Mouse (Mus musculus) heart, embryonic 10.5 days (tissue): ENCODE measurements at regions not wholly inside any gene's neighbourhood (a gene's known extent, or its start where the extent isn't known, plus 50 kb on each side); places are given as distances from the start of the nearest gene placed in this dataset.
A peak's percentile ranks its signal among the peaks of the same experiment; 100 is the strongest.

Source experiments
- DNase-seq: peaks from one replicate; pipeline ENCODE4 v3.0.0-alpha.2; 2017; ENCODE audit warnings: low spot score
- H3K27ac ChIP-seq: fragments of 300-500 bp; sonication (generic); 2 replicates; pipeline ENCODE4 v1.5.1; 2016; ENCODE audit warnings: mild to moderate bottlenecking
- H3K27me3 ChIP-seq: fragments of 300-500 bp; sonication (generic); 2 replicates; pipeline ENCODE4 v1.6.1; 2016; ENCODE audit warnings: mild to moderate bottlenecking; ENCODE audit not compliant: poor library complexity, insufficient read depth, severe bottlenecking
- H3K36me3 ChIP-seq: fragments of 300-500 bp; sonication (generic); 2 replicates; pipeline ENCODE4 v1.6.1; 2016; ENCODE audit warnings: mild to moderate bottlenecking, moderate library complexity
- H3K4me1 ChIP-seq: fragments of 300-500 bp; sonication (generic); 2 replicates; pipeline ENCODE4 v1.6.1; 2016; ENCODE audit warnings: mild to moderate bottlenecking
- H3K4me3 ChIP-seq: fragments of 300-500 bp; sonication (generic); 2 replicates; pipeline ENCODE4 v1.5.1; 2016; ENCODE audit warnings: mild to moderate bottlenecking, moderate library complexity
- H3K9me3 ChIP-seq: fragments of 300-500 bp; sonication (generic); 2 replicates; pipeline ENCODE4 v1.6.1; 2016; ENCODE audit warnings: mild to moderate bottlenecking, moderate library complexity
- WGBS: fragments of 180-500 bp; shearing (Covaris S2); methylation state at CpG from one replicate; pipeline ENCODE4 v1.1.7; 2016; 5-methylcytosine and 5-hydroxymethylcytosine counted together

GRCm38 (mm10) chr11:22622496-22622997 is 110.7 kb downstream of the Tmem17 start:
- H3K27me3 ChIP-seq: no peaks in the 10 kb centered on the region
- H3K4me1 ChIP-seq: peaks cover 15% of the 10 kb centered on the region
- no peaks in the 10 kb centered on the region for H3K36me3 ChIP-seq
- H3K9me3 ChIP-seq: no peaks in the 10 kb centered on the region
- WGBS: 69% methylated on average over 8 of the region's 8 CpGs
- no peak for DNase-seq
- no peak overlapping the region for H3K27ac ChIP-seq
- no peak overlapping the region for H3K4me3 ChIP-seq

GRCm38 (mm10) chr11:22626407-22626806 is 114.5 kb downstream of the Tmem17 start:
- no peak for DNase-seq
- Histone ChIP-seq H3K27me3 (no peaks in the 10 kb centered on the region), H3K4me1 (peaks cover 37% of the 10 kb centered on the region), H3K4me3 (no peak overlapping the region), H3K9me3 (no peaks in the 10 kb centered on the region), H3K36me3 (no peaks in the 10 kb centered on the region), H3K27ac (no peak overlapping the region)
- WGBS: 91% methylated on average over 1 of the region's 1 CpGs

- WGBS: 86% methylated on average over 5 of the region's 5 CpGs
- H3K27me3 ChIP-seq: no peaks in the 10 kb centered on the region
These were observed 116.6 kb downstream of the Tmem17 start for GRCm38 (mm10) chr11:22628497-22628896.

GRCm38 (mm10) chr11:22628979-22629378 is 117.1 kb downstream of the Tmem17 start:
- Histone ChIP-seq H3K4me1 (peaks cover 39% of the 10 kb centered on the region), H3K4me3 (no peak overlapping the region), H3K9me3 (no peaks in the 10 kb centered on the region), H3K36me3 (no peaks in the 10 kb centered on the region), H3K27me3 (no peaks in the 10 kb centered on the region), H3K27ac (peak overlapping the region; percentile 88)
- DNase-seq: no peak
- WGBS: 73% methylated on average over 5 of the region's 5 CpGs

More at GRCm38 (mm10) chr11:22628497-22628896, 116.6 kb downstream of the Tmem17 start:
- Histone ChIP-seq H3K4me3 (no peak overlapping the region), H3K27ac (peak overlapping the region; percentile 88; the same call in 1 of the 2 replicates), H3K9me3 (no peaks in the 10 kb centered on the region), H3K36me3 (no peaks in the 10 kb centered on the region), H3K4me1 (peaks cover 39% of the 10 kb centered on the region)
- DNase-seq: no peak

GRCm38 (mm10) chr11:22629581-22629980 is 117.7 kb downstream of the Tmem17 start:
- Histone ChIP-seq H3K27ac (peak overlapping the region; percentile 88), H3K36me3 (no peaks in the 10 kb centered on the region), H3K27me3 (no peaks in the 10 kb centered on the region), H3K4me1 (peaks cover 39% of the 10 kb centered on the region), H3K4me3 (peak overlapping the region; percentile 50), H3K9me3 (no peaks in the 10 kb centered on the region)
- WGBS: 9% methylated on average over 13 of the region's 13 CpGs
- DNase-seq: no peak

GRCm38 (mm10) chr11:22629991-22630390 is 118.1 kb downstream of the Tmem17 start:
- H3K4me1 ChIP-seq: peaks cover 39% of the 10 kb centered on the region
- 36% methylated on average over 4 of the region's 4 CpGs for WGBS
- H3K27me3 ChIP-seq: no peaks in the 10 kb centered on the region
- peak overlapping the region; percentile 88 for H3K27ac ChIP-seq
- DNase-seq: no peak
- H3K9me3 ChIP-seq: no peaks in the 10 kb centered on the region
- H3K36me3 ChIP-seq: no peaks in the 10 kb centered on the region
- peak overlapping the region; percentile 50 for H3K4me3 ChIP-seq

GRCm38 (mm10) chr11:22630982-22631381 is 119.1 kb downstream of the Tmem17 start:
- no peaks in the 10 kb centered on the region for H3K9me3 ChIP-seq
- H3K4me3 ChIP-seq: no peak overlapping the region
- DNase-seq: no peak
- no peaks in the 10 kb centered on the region for H3K27me3 ChIP-seq
- no peaks in the 10 kb centered on the region for H3K36me3 ChIP-seq
- peaks cover 39% of the 10 kb centered on the region for H3K4me1 ChIP-seq
- peak overlapping the region; percentile 39; the same call in 1 of the 2 replicates for H3K27ac ChIP-seq
- WGBS: 86% methylated on average over 5 of the region's 5 CpGs

GRCm38 (mm10) chr11:22631606-22632313 is 119.9 kb downstream of the Tmem17 start:
- no peaks in the 10 kb centered on the region for H3K9me3 ChIP-seq
- peak overlapping the region; percentile 75 for H3K27ac ChIP-seq
- H3K4me1 ChIP-seq: peaks cover 40% of the 10 kb centered on the region
- DNase-seq: no peak
- no peaks in the 10 kb centered on the region for H3K36me3 ChIP-seq
- no peaks in the 10 kb centered on the region for H3K27me3 ChIP-seq
- H3K4me3 ChIP-seq: no peak overlapping the region
- WGBS: 26% methylated on average over 6 of the region's 6 CpGs

- Histone ChIP-seq H3K9me3 (no peaks in the 10 kb centered on the region), H3K4me1 (peaks cover 44% of the 10 kb centered on the region), H3K4me3 (no peak overlapping the region), H3K27ac (no peak overlapping the region), H3K36me3 (no peaks in the 10 kb centered on the region), H3K27me3 (no peaks in the 10 kb centered on the region)
- DNase-seq: no peak
These were observed 120.4 kb downstream of the Tmem17 start for GRCm38 (mm10) chr11:22632314-22632700.

GRCm38 (mm10) chr11:22632988-22633387 is 121.1 kb downstream of the Tmem17 start:
- no peak for DNase-seq
- 77% methylated on average over 5 of the region's 5 CpGs for WGBS
- H3K27ac ChIP-seq: no peak overlapping the region

GRCm38 (mm10) chr11:22633961-22634360 is 122.1 kb downstream of the Tmem17 start:
- Histone ChIP-seq H3K4me3 (no peak overlapping the region), H3K27me3 (no peaks in the 10 kb centered on the region), H3K27ac (no peak overlapping the region), H3K9me3 (no peaks in the 10 kb centered on the region), H3K36me3 (no peaks in the 10 kb centered on the region), H3K4me1 (peaks cover 32% of the 10 kb centered on the region)
- 68% methylated on average over 6 of the region's 6 CpGs for WGBS
- no peak for DNase-seq

More at GRCm38 (mm10) chr11:22632988-22633387, 121.1 kb downstream of the Tmem17 start:
- peaks cover 39% of the 10 kb centered on the region for H3K4me1 ChIP-seq
- no peaks in the 10 kb centered on the region for H3K36me3 ChIP-seq
- no peak overlapping the region for H3K4me3 ChIP-seq
- no peaks in the 10 kb centered on the region for H3K9me3 ChIP-seq
- H3K27me3 ChIP-seq: no peaks in the 10 kb centered on the region

GRCm38 (mm10) chr11:22635021-22635420 is 123.1 kb downstream of the Tmem17 start:
- peaks cover 22% of the 10 kb centered on the region for H3K4me1 ChIP-seq
- no peaks in the 10 kb centered on the region for H3K9me3 ChIP-seq
- no peak for DNase-seq
- no peak overlapping the region for H3K27ac ChIP-seq
- no peaks in the 10 kb centered on the region for H3K36me3 ChIP-seq
- no peaks in the 10 kb centered on the region for H3K27me3 ChIP-seq
- 43% methylated on average over 2 of the region's 2 CpGs for WGBS
- H3K4me3 ChIP-seq: no peak overlapping the region

GRCm38 (mm10) chr11:22636321-22636720 is 124.4 kb downstream of the Tmem17 start:
- WGBS: 85% methylated on average over 7 of the region's 7 CpGs
- H3K4me3 ChIP-seq: no peak overlapping the region
- no peak for DNase-seq
- no peaks in the 10 kb centered on the region for H3K27me3 ChIP-seq
- H3K4me1 ChIP-seq: peaks cover 19% of the 10 kb centered on the region
- no peaks in the 10 kb centered on the region for H3K9me3 ChIP-seq
- H3K36me3 ChIP-seq: no peaks in the 10 kb centered on the region
- H3K27ac ChIP-seq: no peak overlapping the region
